Mouse (Mus musculus) intestine, embryonic 15.5 days (tissue): ENCODE measurements around the gene Csrnp3. TPM values are rescaled to one million over a fixed set of nuclear protein-coding genes. Genes with fewer than 3 reads are reported as not detected.

Experiments used
- ATAC-seq: fragments of 200-750 bp; cut with Nextera tagmentation; 2 replicates; pipeline ENCODE4 v1.8.0; 2017; ENCODE audit warnings: moderate TSS enrichment, moderate library complexity
- H3K27ac ChIP-seq: fragments of 300-500 bp; sonication (generic); 2 replicates; pipeline ENCODE4 v1.5.1; 2015; ENCODE audit warnings: mild to moderate bottlenecking, inconsistent platforms
- H3K27me3 ChIP-seq: fragments of 300-500 bp; sonication (generic); replicated peaks from 2 replicates; pipeline ENCODE4 v1.6.1; 2015; ENCODE audit warnings: inconsistent platforms
- H3K36me3 ChIP-seq: fragments of 300-500 bp; sonication (generic); 2 replicates; pipeline ENCODE4 v1.6.1; 2015; ENCODE audit warnings: inconsistent platforms
- H3K4me1 ChIP-seq: fragments of 300-500 bp; sonication (generic); replicated peaks from 2 replicates; pipeline ENCODE4 v1.6.1; 2015; ENCODE audit warnings: inconsistent platforms
- H3K4me2 ChIP-seq: fragments of 300-500 bp; sonication (generic); replicated peaks from 2 replicates; pipeline ENCODE4 v1.6.1; 2015; ENCODE audit warnings: mild to moderate bottlenecking, inconsistent platforms
- H3K4me3 ChIP-seq: fragments of 300-500 bp; sonication (generic); replicated peaks from 2 replicates; pipeline ENCODE4 v1.5.1; 2015; ENCODE audit warnings: inconsistent platforms
- H3K9ac ChIP-seq: fragments of 300-500 bp; sonication (generic); 2 replicates; pipeline ENCODE4 v1.6.1; 2015; ENCODE audit warnings: inconsistent platforms
- H3K9me3 ChIP-seq: fragments of 300-500 bp; sonication (generic); 2 replicates; pipeline ENCODE4 v1.6.1; 2016; ENCODE audit warnings: inconsistent platforms
- WGBS: fragments of 180-500 bp; shearing (Covaris S2); methylation state at CpG from one replicate; pipeline ENCODE4 v1.1.7; 2015; 5-methylcytosine and 5-hydroxymethylcytosine counted together
- polyA plus RNA-seq: library from polyadenylated mRNA; unstranded; fragments of >200 nt; fragmentation: Nextera tagmentation; extraction: Ambion mirVana; gene quantifications from 2 replicates; pipeline ENCODE4 v1.2.1, GENCODE M21; 2015

Gene Csrnp3
- polyA plus RNA-seq, 1 experiment from 2014 or later: 2.7 TPM

GRCm38 (mm10) chr2:66044405-66045089 lies 199.0 kb downstream of the Csrnp3 start:
- no peak overlapping the region for H3K4me3 ChIP-seq
- H3K9me3 ChIP-seq: no peaks in the 10 kb centered on the region
- no peaks in the 10 kb centered on the region for H3K27me3 ChIP-seq
- no peak overlapping the region for H3K27ac ChIP-seq
- 92% methylated on average over 12 of the region's 12 CpGs for WGBS
- H3K4me1 ChIP-seq: no peaks in the 10 kb centered on the region
- no peaks in the 10 kb centered on the region for H3K36me3 ChIP-seq
- H3K4me2 ChIP-seq: no peak overlapping the region
- H3K9ac ChIP-seq: no peak overlapping the region
- no peak for ATAC-seq

DNA sequence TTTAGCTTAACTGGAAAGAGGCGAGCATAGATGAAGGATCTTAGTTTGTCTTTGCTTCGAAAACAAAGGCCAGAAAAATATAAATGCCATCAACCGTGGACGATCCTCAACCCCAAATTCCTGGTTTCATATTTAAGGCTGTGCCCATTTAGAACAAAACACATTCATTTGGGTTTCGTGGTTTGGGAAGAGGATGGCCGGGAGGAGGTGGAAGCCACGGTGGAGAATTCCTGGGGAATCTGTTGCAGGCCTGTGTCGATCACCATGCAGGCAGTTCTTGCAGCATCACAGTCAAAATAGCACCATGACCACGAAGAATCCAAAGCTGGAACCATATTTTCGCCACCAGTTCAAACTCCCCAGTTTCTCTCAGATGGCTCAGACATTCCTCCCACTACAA lies 217.7 kb downstream of the Csrnp3 start:
- Histone ChIP-seq H3K4me2 (no peak overlapping the region), H3K9ac (no peak overlapping the region), H3K27me3 (no peaks in the 10 kb centered on the region), H3K4me1 (no peaks in the 10 kb centered on the region), H3K4me3 (no peak overlapping the region), H3K9me3 (no peaks in the 10 kb centered on the region), H3K27ac (no peak overlapping the region), H3K36me3 (no peaks in the 10 kb centered on the region)
- no peak for ATAC-seq
- WGBS: 87% methylated on average over 10 of the region's 10 CpGs

DNA sequence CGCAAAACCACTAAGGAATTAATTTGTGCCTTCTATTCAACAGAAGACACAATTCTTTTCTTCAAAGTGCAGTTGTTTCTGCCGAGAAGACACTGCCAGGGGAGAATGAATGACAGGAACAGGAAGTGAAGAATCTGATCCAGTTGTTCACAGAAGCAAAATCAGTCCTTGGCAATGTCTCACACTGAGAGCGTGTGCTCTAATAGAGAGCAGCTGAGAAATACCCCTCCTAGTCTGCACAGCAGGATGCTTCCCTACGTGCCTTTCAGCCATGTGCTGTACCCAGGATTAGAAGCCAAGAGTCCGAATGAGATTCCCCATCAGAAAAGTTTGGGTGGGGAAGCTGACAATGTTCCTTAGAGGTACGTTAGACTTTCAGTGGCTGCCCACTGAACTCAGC lies 223.9 kb downstream of the Csrnp3 start:
- no peak overlapping the region for H3K27ac ChIP-seq
- WGBS: 44% methylated on average over 6 of the region's 6 CpGs
- no peak overlapping the region for H3K9ac ChIP-seq
- H3K4me2 ChIP-seq: no peak overlapping the region
- no peaks in the 10 kb centered on the region for H3K4me1 ChIP-seq
- no peaks in the 10 kb centered on the region for H3K27me3 ChIP-seq
- H3K4me3 ChIP-seq: no peak overlapping the region
- H3K36me3 ChIP-seq: no peaks in the 10 kb centered on the region
- H3K9me3 ChIP-seq: no peaks in the 10 kb centered on the region
- ATAC-seq: no peak

DNA sequence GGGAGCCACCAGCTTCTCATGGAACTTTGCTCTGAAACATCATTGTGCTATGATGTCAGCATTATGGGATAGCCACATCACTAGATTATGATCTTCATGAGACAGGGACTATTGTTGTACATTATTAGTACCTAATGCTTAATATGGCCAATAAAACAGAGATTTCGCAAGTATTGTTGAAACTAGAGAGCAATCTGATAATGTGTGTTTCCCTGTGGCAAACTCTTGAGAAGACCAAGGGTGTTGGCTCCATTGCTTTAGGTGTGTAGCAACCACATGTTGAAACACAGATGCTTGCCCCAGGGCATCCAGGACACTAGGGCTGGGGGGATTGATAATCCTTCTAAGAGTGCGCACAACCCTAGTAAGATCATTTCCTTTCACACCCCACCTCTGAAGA lies 235.2 kb downstream of the Csrnp3 start:
- H3K4me3 ChIP-seq: no peak overlapping the region
- H3K4me2 ChIP-seq: no peak overlapping the region
- H3K4me1 ChIP-seq: no peaks in the 10 kb centered on the region
- no peaks in the 10 kb centered on the region for H3K9me3 ChIP-seq
- WGBS: 95% methylated on average over 2 of the region's 2 CpGs
- ATAC-seq: no peak
- H3K36me3 ChIP-seq: no peaks in the 10 kb centered on the region
- no peaks in the 10 kb centered on the region for H3K27me3 ChIP-seq
- H3K27ac ChIP-seq: no peak overlapping the region
- no peak overlapping the region for H3K9ac ChIP-seq

Other genes starting within 250 kb of the Csrnp3 start
- 2.3 and 3.0 TPM in 2 replicates for gene Scn2a, start 225.0 kb upstream of the Csrnp3 start, polyA plus RNA-seq